Mouse (Mus musculus): ENCODE measurements at regions not wholly inside any gene's neighbourhood (a gene's known extent, or its start where the extent isn't known, plus 50 kb on each side); places are given as distances from the start of the nearest gene placed in this dataset.

DNA sequence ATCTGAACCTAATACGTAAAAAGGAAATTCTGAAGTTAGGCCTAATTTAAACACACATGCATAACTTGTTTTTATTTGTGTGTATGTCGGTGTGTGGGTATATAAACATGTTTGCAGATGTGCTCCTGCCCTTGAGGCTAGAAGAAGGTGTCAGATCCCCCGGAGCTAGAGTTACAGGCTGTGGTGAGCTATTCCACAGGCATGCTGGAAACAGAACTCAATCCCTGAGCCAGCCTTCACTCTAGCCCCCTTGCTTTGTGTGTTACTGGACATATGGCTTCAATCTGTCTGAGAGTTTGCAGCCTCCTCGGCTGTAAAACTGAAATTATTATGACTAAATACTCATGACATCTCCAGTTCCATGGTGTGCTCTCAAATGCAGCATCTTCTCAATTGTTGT, 89.3 kb upstream of the Tspan5 start:
- no peak overlapping the region for H3K4me2 ChIP-seq
- H3K9ac ChIP-seq (ENCODE audit: low read depth, low read length), result no peak overlapping the region
- no peaks in the 10 kb centered on the region for H3K27me3 ChIP-seq (ENCODE audit: control insufficient read depth, insufficient read depth, low read length)
- no peak overlapping the region for H3K4me3 ChIP-seq (ENCODE audit: low read depth, low read length)
- ATAC-seq (replicated peaks; ENCODE audit: insufficient number of reproducible peaks, low FRiP score, low TSS enrichment), result no peak
- H3K4me1 ChIP-seq (ENCODE audit: control insufficient read depth, insufficient read depth, low read length), result no peaks in the 10 kb centered on the region
- no peaks in the 10 kb centered on the region; the same call in 1 of the 2 replicates for H3K9me3 ChIP-seq (replicated peaks; ENCODE audit: control insufficient read depth, low read length)
- 85% methylated on average over 4 of the region's 4 CpGs for WGBS (ENCODE audit: insufficient replicate concordance)
- H3K36me3 ChIP-seq (ENCODE audit: control insufficient read depth, insufficient read depth, low read length), result no peaks in the 10 kb centered on the region
- no peak overlapping the region for H3K27ac ChIP-seq (ENCODE audit: low read depth, low read length)

DNA sequence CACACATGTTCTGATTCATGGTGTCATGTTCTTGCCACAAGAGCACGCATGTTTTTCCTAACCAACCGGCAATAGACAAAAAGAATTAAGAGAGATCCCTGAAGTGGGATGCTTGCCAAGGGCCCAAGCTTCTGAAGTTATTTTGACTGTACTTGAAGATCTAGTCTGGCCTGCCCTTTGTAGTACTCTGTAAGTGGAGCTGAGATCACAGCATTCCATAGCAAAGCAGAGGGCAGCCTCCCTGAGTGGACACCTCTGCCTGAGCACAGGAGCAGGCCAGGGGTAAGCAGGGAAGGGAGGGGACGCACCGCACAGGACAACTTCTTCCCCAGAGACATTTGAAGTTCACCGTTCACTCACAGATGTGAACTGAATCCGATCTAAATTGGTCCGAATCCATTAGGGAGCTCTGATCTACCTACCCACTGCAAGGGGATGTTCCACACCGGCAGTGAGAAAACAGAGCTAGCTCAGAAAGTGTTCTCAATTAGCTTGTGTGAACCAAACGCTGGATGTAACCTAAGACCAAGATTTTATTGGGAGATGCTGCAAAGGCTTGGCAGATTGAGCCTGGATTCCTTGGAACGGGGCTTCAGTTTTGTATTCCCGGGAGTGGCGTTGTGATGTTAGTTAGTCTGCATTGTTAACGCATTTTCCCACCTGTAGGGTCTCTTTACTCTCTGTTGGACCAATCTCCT, 88.3 kb upstream of the Tspan5 start:
- no peak overlapping the region for H3K4me3 ChIP-seq (ENCODE audit: low read depth, low read length)
- WGBS (ENCODE audit: insufficient replicate concordance), result 88% methylated on average over 13 of the region's 13 CpGs
- no peak overlapping the region for H3K27ac ChIP-seq (ENCODE audit: low read depth, low read length)
- no peaks in the 10 kb centered on the region for H3K36me3 ChIP-seq (ENCODE audit: control insufficient read depth, insufficient read depth, low read length)
- no peak overlapping the region for H3K9ac ChIP-seq (ENCODE audit: low read depth, low read length)
- H3K9me3 ChIP-seq (replicated peaks; ENCODE audit: control insufficient read depth, low read length), result no peaks in the 10 kb centered on the region; the same call in 1 of the 2 replicates
- ATAC-seq (replicated peaks; ENCODE audit: insufficient number of reproducible peaks, low FRiP score, low TSS enrichment), result no peak
- no peaks in the 10 kb centered on the region for H3K4me1 ChIP-seq (ENCODE audit: control insufficient read depth, insufficient read depth, low read length)
- no peaks in the 10 kb centered on the region for H3K27me3 ChIP-seq (ENCODE audit: control insufficient read depth, insufficient read depth, low read length)
- H3K4me2 ChIP-seq, result no peak overlapping the region

DNA sequence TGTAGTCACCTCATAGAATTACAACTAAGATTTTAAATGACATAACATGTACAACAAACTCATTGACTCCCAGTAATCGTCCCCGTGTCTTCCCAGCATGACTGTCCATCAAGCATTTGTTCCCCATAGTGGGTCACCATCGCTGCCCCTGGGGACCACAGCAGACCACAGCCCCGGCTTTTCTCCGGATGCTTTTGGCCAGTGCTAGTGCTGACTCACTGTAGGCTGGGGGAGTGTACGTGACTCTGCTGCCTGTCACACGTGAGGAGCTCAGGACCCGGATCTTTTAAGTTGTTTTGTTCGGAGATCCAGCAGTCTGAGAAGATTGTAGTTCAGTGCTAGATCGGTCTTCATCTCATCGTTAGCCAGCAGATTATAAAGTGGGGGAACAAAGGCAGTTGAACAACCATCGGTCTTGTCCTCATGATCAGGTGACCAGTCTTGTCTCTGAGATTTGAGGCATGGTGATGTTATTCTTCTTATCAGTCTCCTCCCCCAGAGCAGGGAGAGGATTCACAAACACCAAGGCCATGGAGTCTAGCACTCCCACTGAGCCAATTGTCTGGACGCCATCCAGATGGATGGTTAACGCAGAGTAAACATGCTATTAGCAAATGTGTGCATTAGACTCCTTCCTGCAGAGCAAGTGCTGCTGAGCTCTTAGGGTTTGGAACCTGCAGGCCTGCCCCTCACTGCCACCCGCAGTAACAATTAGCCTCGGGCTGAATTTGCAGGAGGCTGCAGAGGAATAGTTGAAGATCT, 87.2 kb upstream of the Tspan5 start:
- Histone ChIP-seq H3K4me1 (ENCODE audit: control insufficient read depth, insufficient read depth, low read length) (no peaks in the 10 kb centered on the region), H3K36me3 (ENCODE audit: control insufficient read depth, insufficient read depth, low read length) (no peaks in the 10 kb centered on the region), H3K9ac (ENCODE audit: low read depth, low read length) (no peak overlapping the region), H3K4me3 (ENCODE audit: low read depth, low read length) (no peak overlapping the region), H3K4me2 (no peak overlapping the region), H3K27me3 (ENCODE audit: control insufficient read depth, insufficient read depth, low read length) (no peaks in the 10 kb centered on the region), H3K27ac (ENCODE audit: low read depth, low read length) (no peak overlapping the region), H3K9me3 (replicated peaks; ENCODE audit: control insufficient read depth, low read length) (no peaks in the 10 kb centered on the region; the same call in 1 of the 2 replicates)
- 73% methylated on average over 16 of the region's 16 CpGs for WGBS (ENCODE audit: insufficient replicate concordance)
- no peak for ATAC-seq (replicated peaks; ENCODE audit: insufficient number of reproducible peaks, low FRiP score, low TSS enrichment)

DNA sequence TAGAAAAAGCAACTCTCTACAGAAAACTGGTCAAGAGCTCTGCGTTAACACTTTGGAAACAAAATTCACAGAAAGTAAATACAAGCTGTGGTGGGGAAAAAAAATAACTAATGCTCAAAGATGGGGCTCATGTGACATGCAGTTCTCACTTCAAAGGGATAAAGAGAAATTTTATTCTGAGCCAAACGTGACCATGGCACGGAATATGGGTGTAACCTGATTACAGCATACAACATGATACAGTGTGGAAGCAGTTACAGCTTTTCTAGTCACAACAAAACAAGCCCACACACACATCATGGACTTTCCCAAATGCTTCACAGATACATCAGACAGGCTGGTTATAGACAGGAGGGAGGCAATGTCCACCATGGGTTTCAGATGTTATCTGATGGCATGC, 86.5 kb upstream of the Tspan5 start:
- no peak for ATAC-seq (replicated peaks; ENCODE audit: insufficient number of reproducible peaks, low FRiP score, low TSS enrichment)
- Histone ChIP-seq H3K36me3 (ENCODE audit: control insufficient read depth, insufficient read depth, low read length) (no peaks in the 10 kb centered on the region), H3K27me3 (ENCODE audit: control insufficient read depth, insufficient read depth, low read length) (no peaks in the 10 kb centered on the region), H3K4me2 (no peak overlapping the region), H3K9ac (ENCODE audit: low read depth, low read length) (no peak overlapping the region), H3K27ac (ENCODE audit: low read depth, low read length) (no peak overlapping the region), H3K9me3 (replicated peaks; ENCODE audit: control insufficient read depth, low read length) (no peaks in the 10 kb centered on the region; the same call in 1 of the 2 replicates), H3K4me1 (ENCODE audit: control insufficient read depth, insufficient read depth, low read length) (no peaks in the 10 kb centered on the region), H3K4me3 (ENCODE audit: low read depth, low read length) (no peak overlapping the region)
- WGBS (ENCODE audit: insufficient replicate concordance), result 89% methylated on average over 3 of the region's 3 CpGs

DNA sequence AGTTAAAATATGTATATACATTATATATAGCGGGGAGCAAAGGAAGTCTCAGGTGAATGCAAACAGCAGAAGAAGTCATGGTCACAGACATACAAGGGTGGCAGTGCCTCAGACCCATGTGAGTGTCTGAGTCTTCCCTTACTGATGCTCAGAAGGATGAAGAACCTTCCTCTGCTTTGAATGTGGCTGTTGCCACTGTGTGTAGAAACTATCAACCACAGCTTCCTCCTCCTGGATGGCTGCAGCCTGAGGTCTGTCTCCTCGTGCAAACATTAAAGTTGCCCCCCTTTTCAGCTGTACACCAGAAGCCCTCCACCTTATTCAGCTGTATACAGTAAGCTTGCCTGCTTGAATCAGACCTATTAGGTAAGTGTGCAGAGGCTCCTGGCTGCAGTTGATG, 79.4 kb upstream of the Tspan5 start:
- Histone ChIP-seq H3K4me1 (ENCODE audit: control insufficient read depth, insufficient read depth, low read length) (no peaks in the 10 kb centered on the region), H3K27ac (ENCODE audit: low read depth, low read length) (no peak overlapping the region), H3K9me3 (replicated peaks; ENCODE audit: control insufficient read depth, low read length) (no peaks in the 10 kb centered on the region; the same call in 1 of the 2 replicates), H3K4me2 (no peak overlapping the region), H3K4me3 (ENCODE audit: low read depth, low read length) (no peak overlapping the region), H3K27me3 (ENCODE audit: control insufficient read depth, insufficient read depth, low read length) (no peaks in the 10 kb centered on the region), H3K9ac (ENCODE audit: low read depth, low read length) (no peak overlapping the region), H3K36me3 (ENCODE audit: control insufficient read depth, insufficient read depth, low read length) (no peaks in the 10 kb centered on the region)
- ATAC-seq (replicated peaks; ENCODE audit: insufficient number of reproducible peaks, low FRiP score, low TSS enrichment), result no peak
- WGBS (ENCODE audit: insufficient replicate concordance), result 80% methylated on average over 2 of the region's 2 CpGs

DNA sequence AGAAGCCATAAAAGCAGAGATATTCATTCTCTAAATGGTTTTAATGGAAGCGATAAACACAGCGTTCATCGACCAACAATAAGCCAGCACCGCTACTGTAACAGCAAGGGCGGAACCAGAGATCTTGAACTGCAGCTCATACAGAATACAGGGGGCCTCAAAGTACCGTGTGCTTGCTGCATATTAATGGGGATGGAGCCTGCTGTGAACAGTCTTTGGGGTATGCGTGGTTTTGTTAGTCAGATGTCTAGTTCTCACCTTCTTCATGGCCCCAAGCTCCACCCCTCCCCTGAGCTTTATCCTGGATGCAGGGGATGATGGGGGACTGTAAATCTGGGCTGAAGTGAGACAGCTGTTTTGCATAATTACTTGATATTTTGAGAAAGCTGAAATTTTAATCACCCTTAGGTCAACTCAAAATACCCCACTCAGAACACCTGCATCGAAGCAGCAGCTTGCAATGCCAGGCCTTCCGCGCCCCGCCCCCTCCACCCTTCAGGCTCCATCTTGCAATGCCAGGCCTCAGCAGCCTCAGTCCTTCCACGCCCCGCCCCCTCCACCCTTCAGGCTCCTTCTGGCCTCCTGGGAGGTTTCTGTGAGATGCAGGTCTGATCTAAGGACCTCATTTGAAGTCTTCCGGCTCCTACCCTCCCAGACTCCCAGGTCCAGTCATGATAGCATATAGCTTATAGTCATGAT, 73.5 kb upstream of the Tspan5 start:
- H3K9ac ChIP-seq (ENCODE audit: low read depth, low read length), result no peak overlapping the region
- peaks cover 2% of the 10 kb centered on the region for H3K9me3 ChIP-seq (replicated peaks; ENCODE audit: control insufficient read depth, low read length)
- no peaks in the 10 kb centered on the region for H3K27me3 ChIP-seq (ENCODE audit: control insufficient read depth, insufficient read depth, low read length)
- 82% methylated on average over 14 of the region's 14 CpGs for WGBS (ENCODE audit: insufficient replicate concordance)
- no peak for ATAC-seq (replicated peaks; ENCODE audit: insufficient number of reproducible peaks, low FRiP score, low TSS enrichment)
- no peaks in the 10 kb centered on the region for H3K36me3 ChIP-seq (ENCODE audit: control insufficient read depth, insufficient read depth, low read length)
- no peak overlapping the region for H3K27ac ChIP-seq (ENCODE audit: low read depth, low read length)
- no peak overlapping the region for H3K4me2 ChIP-seq
- no peak overlapping the region for H3K4me3 ChIP-seq (ENCODE audit: low read depth, low read length)
- no peaks in the 10 kb centered on the region for H3K4me1 ChIP-seq (ENCODE audit: control insufficient read depth, insufficient read depth, low read length)

DNA sequence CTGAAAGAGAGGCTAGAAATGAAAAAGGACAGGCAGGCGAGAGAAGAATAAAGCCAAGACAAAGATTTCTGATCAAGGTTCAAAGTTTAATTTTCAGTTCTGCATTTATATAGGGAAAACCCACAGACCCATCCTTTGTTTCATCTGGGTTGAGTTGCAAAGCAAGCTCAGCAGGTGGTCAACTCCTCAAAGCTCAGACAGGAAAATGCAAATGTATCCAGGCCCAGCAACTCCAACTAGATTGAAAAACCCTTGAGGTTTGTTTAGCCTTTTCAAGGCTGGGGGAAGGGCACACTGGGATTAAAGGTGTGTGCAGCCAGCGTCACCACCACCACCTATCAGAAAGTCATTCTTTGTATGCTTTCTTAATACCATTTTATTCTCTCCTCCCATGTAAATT, 66.1 kb upstream of the Tspan5 start:
- no peaks in the 10 kb centered on the region for H3K9me3 ChIP-seq (replicated peaks; ENCODE audit: control insufficient read depth, low read length)

DNA sequence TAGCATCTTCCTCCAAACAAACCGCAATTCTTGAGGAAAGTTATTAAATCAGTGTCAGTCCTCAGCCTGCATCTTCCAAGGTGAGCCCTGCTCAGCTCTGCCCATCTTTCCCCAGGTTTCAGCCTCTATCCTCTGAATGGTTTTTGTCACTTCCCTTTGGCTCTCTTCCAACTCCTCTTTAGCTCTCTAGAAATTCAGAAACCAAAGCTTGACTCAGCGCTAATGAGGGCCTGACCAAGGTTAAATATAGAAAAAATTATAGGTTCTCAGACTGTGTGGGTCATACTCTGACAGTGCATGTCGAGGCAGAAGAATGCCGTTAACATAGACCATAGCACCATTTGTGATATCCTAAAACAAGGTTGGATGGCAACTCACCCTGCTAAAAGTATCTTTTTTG, 63.6 kb upstream of the Tspan5 start:
- ATAC-seq (replicated peaks; ENCODE audit: insufficient number of reproducible peaks, low FRiP score, low TSS enrichment), result no peak
- H3K4me3 ChIP-seq (ENCODE audit: low read depth, low read length), result no peak overlapping the region
- H3K27ac ChIP-seq (ENCODE audit: low read depth, low read length), result no peak overlapping the region
- no peaks in the 10 kb centered on the region for H3K36me3 ChIP-seq (ENCODE audit: control insufficient read depth, insufficient read depth, low read length)
- no peaks in the 10 kb centered on the region for H3K27me3 ChIP-seq (ENCODE audit: control insufficient read depth, insufficient read depth, low read length)
- no peaks in the 10 kb centered on the region for H3K4me1 ChIP-seq (ENCODE audit: control insufficient read depth, insufficient read depth, low read length)
- no peaks in the 10 kb centered on the region for H3K9me3 ChIP-seq (replicated peaks; ENCODE audit: control insufficient read depth, low read length)
- H3K4me2 ChIP-seq, result no peak overlapping the region
- no peak overlapping the region for H3K9ac ChIP-seq (ENCODE audit: low read depth, low read length)
- 71% methylated on average over 4 of the region's 4 CpGs for WGBS (ENCODE audit: insufficient replicate concordance)

More for the DNA sequence above, 66.1 kb upstream of the Tspan5 start:
- Histone ChIP-seq H3K9ac (ENCODE audit: low read depth, low read length) (no peak overlapping the region), H3K4me2 (no peak overlapping the region), H3K27ac (ENCODE audit: low read depth, low read length) (no peak overlapping the region), H3K4me3 (ENCODE audit: low read depth, low read length) (no peak overlapping the region), H3K36me3 (ENCODE audit: control insufficient read depth, insufficient read depth, low read length) (no peaks in the 10 kb centered on the region), H3K4me1 (ENCODE audit: control insufficient read depth, insufficient read depth, low read length) (no peaks in the 10 kb centered on the region), H3K27me3 (ENCODE audit: control insufficient read depth, insufficient read depth, low read length) (no peaks in the 10 kb centered on the region)
- no peak for ATAC-seq (replicated peaks; ENCODE audit: insufficient number of reproducible peaks, low FRiP score, low TSS enrichment)
- WGBS (ENCODE audit: insufficient replicate concordance), result 50% methylated on average over 2 of the region's 2 CpGs
